Mouse (Mus musculus): Measurements from ENCODE around the gene Hist1h2ad. TPM values are rescaled to one million over a fixed set of nuclear protein-coding genes. Genes with fewer than 3 reads are reported as not detected.
"Not testable (repeated sequence)": the region's sequence is repeated elsewhere in the genome, so short reads cannot be mapped to it uniquely, and the experiment has no call there.

The Hist1h2ad gene
- polyA plus RNA-seq, 1 experiment from 2014 or later = 3.2 TPM

DNA sequence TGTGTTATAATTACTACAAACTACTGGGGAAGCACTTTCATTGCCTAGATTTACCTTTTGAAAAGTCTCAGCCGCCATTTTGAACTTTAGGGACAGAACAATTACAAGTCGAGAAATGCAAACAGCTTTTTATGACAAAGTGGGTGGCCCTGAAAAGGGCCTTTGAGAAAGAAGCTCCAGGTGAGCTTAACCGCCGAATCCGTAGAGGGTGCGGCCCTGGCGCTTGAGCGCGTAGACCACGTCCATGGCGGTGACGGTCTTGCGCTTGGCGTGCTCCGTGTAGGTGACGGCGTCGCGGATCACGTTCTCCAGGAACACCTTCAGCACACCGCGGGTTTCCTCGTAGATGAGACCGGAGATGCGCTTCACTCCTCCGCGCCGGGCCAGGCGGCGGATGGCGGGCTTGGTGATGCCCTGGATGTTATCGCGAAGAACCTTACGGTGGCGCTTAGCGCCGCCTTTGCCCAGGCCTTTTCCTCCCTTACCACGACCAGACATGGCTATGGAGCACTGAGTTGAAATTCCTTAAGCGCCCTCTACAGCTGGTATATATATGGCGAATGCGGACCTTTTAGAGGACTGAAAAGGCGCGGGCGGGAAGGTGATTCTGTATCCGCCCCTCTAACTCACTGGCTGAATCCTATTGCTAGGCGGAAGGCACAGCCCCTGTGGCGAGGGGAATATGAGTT, 22.9 kb upstream of the Hist1h2ad start, which contains the start of gene Hist1h4f:
Gene Hist1h4f (minus strand): TSS at position 503 of the 689 bp plus-strand sequence.
- WGBS = under 1% methylated on average over 47 of the region's 47 CpGs
- ATAC-seq (peak; percentile 87), DNase-seq (ENCODE audit: low spot score) (peak; percentile 97)
- H3K36me3 ChIP-seq (ENCODE audit: control insufficient read depth, insufficient read depth, low read length); H3K4me1 ChIP-seq (ENCODE audit: control insufficient read depth, insufficient read depth, low read length); H3K9me3 ChIP-seq (replicated peaks; ENCODE audit: control insufficient read depth, low read length); H3K27me3 ChIP-seq (replicated peaks; ENCODE audit: control insufficient read depth, insufficient read depth, low read length): not testable (repeated sequence)
- peak within 1 kb of the TSS; percentile 83 for H3K27ac ChIP-seq (ENCODE audit: low read depth, low read length)
- peak within 1 kb of the TSS; percentile 60 for H3K9ac ChIP-seq (ENCODE audit: low read length)
- H3K4me3 ChIP-seq (ENCODE audit: low read depth, low read length) = peak within 1 kb of the TSS; percentile 37
- peak within 1 kb of the TSS; percentile 54 for H3K4me2 ChIP-seq (ENCODE audit: low read length)

DNA sequence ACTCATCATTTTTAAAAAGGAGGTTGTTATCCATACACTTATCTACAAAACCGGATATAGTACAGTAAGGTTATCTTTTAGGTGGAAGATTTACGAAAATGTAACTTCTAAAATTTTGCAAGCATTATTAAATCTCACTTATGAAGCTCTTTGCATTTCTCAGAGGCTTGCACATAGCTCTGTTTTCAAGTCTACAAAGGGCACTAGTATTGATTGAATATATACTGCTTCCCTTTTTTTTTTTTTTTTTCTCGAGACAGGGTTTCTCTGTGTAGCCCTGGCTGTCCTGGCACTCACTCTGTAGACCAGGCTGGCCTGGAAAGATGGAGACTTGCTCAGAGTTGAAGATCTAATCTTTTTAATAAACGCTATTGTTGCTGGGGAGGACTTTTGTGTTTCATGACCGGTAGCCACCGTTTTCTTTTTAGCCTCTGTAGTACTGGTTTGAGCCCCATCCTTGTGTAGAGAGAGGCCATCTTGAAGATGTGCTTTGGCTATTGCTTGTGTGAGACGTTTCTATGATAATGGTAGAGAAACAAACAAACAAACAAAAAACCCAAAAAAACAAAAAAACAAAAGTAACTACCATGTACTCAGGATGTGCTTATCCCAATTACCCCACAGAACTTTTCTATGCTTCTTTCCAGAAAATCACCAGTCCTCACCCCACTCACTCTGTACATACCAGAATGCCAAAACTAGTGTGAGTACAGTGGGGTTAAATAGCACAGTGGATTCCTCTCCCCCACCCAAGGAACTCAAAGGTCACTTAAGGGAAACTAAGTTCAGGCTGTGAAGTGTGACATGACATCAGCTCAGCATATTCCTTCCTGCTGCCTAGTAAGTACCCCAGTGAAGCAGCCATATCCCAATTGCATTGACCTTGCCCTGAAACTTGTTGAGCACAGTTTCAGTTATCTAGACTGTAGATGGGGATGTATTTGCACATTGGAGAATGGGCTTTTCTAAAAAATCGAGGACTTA, 22.0 kb upstream of the Hist1h2ad start:
- peak overlapping the region; percentile 37 for H3K4me3 ChIP-seq (ENCODE audit: low read depth, low read length)
- 51% methylated on average over 8 of the region's 8 CpGs for WGBS
- H3K27ac ChIP-seq (ENCODE audit: low read depth, low read length) = peak overlapping the region; percentile 83
- H3K36me3 ChIP-seq (ENCODE audit: control insufficient read depth, insufficient read depth, low read length) = no peaks in the 10 kb centered on the region
- no peaks in the 10 kb centered on the region for H3K27me3 ChIP-seq (replicated peaks; ENCODE audit: control insufficient read depth, insufficient read depth, low read length)
- peak overlapping the region; percentile 60; the same call in 1 of the 2 replicates for H3K9ac ChIP-seq (ENCODE audit: low read length)
- ATAC-seq (no peak), DNase-seq (ENCODE audit: low spot score) (no peak)
- peak overlapping the region; percentile 54 for H3K4me2 ChIP-seq (ENCODE audit: low read length)
- no peaks in the 10 kb centered on the region for H3K9me3 ChIP-seq (replicated peaks; ENCODE audit: control insufficient read depth, low read length)
- peaks cover 12% of the 10 kb centered on the region; the same call in 1 of the 2 replicates for H3K4me1 ChIP-seq (ENCODE audit: control insufficient read depth, insufficient read depth, low read length)

DNA sequence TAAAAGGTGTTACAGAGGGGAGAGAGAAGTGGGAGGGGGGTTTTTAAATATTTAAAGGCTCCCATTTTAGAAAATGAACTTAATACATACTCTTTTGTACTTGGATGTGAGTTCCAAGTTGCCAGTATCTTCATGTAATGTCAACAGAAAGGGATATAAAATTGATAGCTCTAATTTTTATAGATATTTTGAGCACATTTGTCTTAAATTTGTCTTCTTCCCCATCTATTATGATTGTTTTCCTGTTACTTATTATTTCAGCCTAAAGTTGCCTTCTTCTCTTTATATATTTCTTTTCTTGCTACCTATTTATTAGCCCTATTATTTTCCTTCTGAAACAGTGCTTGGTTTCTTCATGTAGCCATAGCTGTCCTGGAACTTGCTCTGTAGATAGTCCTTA, 21.2 kb upstream of the Hist1h2ad start, which contains the start of gene Hist1h1d:
Gene Hist1h1d (plus strand): TSS at position 301 of the 400 bp plus-strand sequence.
- no peak for DNase-seq (ENCODE audit: low spot score)
- H3K36me3 ChIP-seq (ENCODE audit: control insufficient read depth, insufficient read depth, low read length) = no peaks in the 10 kb centered on the region
- no peaks in the 10 kb centered on the region for H3K9me3 ChIP-seq (replicated peaks; ENCODE audit: control insufficient read depth, low read length)
- H3K27me3 ChIP-seq (replicated peaks; ENCODE audit: control insufficient read depth, insufficient read depth, low read length) = no peaks in the 10 kb centered on the region
- peak within 1 kb of the TSS; percentile 94 for H3K4me2 ChIP-seq (ENCODE audit: low read length)
- H3K4me3 ChIP-seq (ENCODE audit: low read depth, low read length) = peak within 1 kb of the TSS; percentile 37; the same call in 1 of the 2 replicates
- H3K27ac ChIP-seq (ENCODE audit: low read depth, low read length) = peak within 1 kb of the TSS; percentile 95
- H3K4me1 ChIP-seq (ENCODE audit: control insufficient read depth, insufficient read depth, low read length) = peaks cover 12% of the 10 kb centered on the region; the same call in 1 of the 2 replicates
- no peak within 1 kb of the TSS; the same call in 1 of the 2 replicates for H3K9ac ChIP-seq (ENCODE audit: low read length)
- no peak for ATAC-seq

DNA sequence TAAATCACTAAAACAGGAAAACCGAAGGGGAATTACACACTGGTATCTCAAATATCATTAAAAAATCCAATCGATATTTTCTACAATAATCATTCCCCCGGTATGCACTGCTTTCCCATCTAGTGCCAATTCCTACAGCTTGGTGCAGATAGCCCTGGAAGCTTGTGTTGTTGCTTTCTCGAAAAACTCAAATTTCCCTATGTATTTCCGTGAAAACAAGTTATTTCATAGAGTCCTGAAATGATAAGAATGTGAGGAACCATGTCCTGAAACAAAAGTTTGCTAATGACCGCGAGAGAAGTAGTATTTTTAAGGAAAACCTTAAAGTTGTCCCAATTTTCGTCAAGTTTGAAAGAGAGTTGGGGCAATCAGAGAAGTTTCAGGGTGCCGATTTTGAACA, 19.8 kb upstream of the Hist1h2ad start:
- H3K36me3 ChIP-seq (ENCODE audit: control insufficient read depth, insufficient read depth, low read length) = no peaks in the 10 kb centered on the region
- peaks cover 12% of the 10 kb centered on the region; the same call in 1 of the 2 replicates for H3K4me1 ChIP-seq (ENCODE audit: control insufficient read depth, insufficient read depth, low read length)
- no peaks in the 10 kb centered on the region for H3K9me3 ChIP-seq (replicated peaks; ENCODE audit: control insufficient read depth, low read length)
- no peaks in the 10 kb centered on the region for H3K27me3 ChIP-seq (replicated peaks; ENCODE audit: control insufficient read depth, insufficient read depth, low read length)
- peak overlapping the region; percentile 88 for H3K9ac ChIP-seq (ENCODE audit: low read length)
- peak overlapping the region; percentile 53; the same call in 1 of the 2 replicates for H3K4me3 ChIP-seq (ENCODE audit: low read depth, low read length)
- 22% methylated on average over 9 of the region's 9 CpGs for WGBS
- peak overlapping the region; percentile 94 for H3K4me2 ChIP-seq (ENCODE audit: low read length)
- ATAC-seq (no peak), DNase-seq (ENCODE audit: low spot score) (no peak)
- peak overlapping the region; percentile 95 for H3K27ac ChIP-seq (ENCODE audit: low read depth, low read length)

DNA sequence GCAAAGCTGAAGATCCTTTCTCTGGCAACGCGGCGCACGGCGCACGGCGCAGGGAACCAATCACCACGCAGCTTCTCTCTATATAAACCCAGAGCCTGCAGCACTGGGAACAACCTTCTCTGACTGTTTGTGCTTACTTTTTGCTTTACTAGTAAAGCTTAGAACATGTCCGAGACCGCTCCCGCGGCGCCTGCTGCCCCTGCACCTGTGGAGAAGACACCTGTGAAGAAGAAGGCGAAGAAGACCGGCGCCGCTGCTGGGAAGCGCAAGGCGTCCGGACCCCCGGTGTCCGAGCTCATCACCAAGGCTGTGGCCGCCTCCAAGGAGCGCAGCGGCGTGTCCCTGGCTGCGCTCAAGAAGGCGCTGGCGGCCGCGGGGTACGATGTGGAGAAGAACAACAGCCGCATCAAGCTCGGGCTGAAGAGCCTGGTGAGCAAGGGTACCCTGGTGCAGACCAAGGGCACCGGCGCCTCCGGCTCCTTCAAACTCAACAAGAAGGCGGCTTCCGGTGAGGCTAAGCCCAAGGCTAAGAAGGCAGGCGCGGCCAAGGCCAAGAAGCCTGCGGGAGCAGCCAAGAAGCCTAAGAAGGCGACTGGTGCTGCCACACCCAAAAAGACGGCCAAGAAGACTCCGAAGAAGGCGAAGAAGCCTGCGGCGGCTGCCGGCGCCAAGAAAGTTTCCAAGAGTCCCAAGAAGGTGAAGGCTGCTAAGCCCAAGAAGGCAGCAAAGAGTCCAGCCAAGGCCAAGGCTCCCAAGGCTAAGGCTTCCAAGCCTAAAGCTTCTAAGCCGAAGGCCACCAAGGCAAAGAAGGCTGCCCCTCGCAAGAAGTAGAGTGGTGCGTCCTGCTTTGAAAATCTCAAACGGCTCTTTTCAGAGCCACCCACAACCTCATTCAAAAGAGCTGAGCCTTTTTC, 19.0 kb upstream of the Hist1h2ad start:
- no peaks in the 10 kb centered on the region for H3K27me3 ChIP-seq (replicated peaks; ENCODE audit: control insufficient read depth, insufficient read depth, low read length)
- WGBS = under 1% methylated on average over 52 of the region's 54 CpGs
- H3K4me2 ChIP-seq (ENCODE audit: low read length) = peak overlapping the region; percentile 94
- ATAC-seq = peak; percentile 86
- no peaks in the 10 kb centered on the region for H3K9me3 ChIP-seq (replicated peaks; ENCODE audit: control insufficient read depth, low read length)
- H3K27ac ChIP-seq (ENCODE audit: low read depth, low read length) = peak overlapping the region; percentile 95
- H3K4me1 ChIP-seq (ENCODE audit: control insufficient read depth, insufficient read depth, low read length) = peaks cover 12% of the 10 kb centered on the region; the same call in 1 of the 2 replicates
- peak overlapping the region; percentile 88 for H3K9ac ChIP-seq (ENCODE audit: low read length)
- DNase-seq (ENCODE audit: low spot score) = peak; percentile 94
- peak overlapping the region; percentile 53 for H3K4me3 ChIP-seq (ENCODE audit: low read depth, low read length)
- H3K36me3 ChIP-seq (ENCODE audit: control insufficient read depth, insufficient read depth, low read length) = no peaks in the 10 kb centered on the region

DNA sequence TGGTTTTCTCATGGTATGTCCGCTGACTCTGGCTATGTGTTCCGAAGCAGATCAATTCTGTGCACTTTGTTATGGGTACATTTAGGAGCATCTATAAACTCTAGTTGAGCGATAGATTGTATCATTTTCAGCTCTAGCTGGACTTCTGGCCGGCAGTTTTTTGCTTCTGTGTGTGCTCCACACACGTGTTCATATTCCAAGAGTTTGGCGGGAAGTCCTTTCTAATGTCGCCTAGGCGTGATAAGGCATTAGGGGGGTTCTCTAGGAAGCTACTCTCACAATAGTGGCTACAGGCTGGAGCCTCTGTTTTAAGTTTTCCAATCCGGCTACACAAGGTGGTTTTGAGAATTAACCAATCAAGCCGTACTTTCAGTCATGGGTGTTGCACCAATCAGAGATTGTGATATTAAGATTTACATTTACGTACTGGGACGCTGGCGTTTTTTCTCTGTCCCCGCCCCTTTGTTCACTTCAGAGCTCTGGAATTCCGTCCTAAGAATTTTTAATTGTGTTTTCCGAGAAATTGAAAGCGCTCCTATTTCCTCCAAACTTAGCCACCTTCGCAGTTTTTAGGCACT, 18.3 kb upstream of the Hist1h2ad start:
- ATAC-seq = peak; percentile 76
- WGBS = 0% methylated on average over 18 of the region's 18 CpGs
- Histone ChIP-seq H3K4me1 (ENCODE audit: control insufficient read depth, insufficient read depth, low read length) (0 out of 2 replicates have a peak, but pooled peaks cover 8% of the 10 kb centered on the region), H3K9me3 (replicated peaks; ENCODE audit: control insufficient read depth, low read length) (no peaks in the 10 kb centered on the region), H3K4me3 (ENCODE audit: low read depth, low read length) (peak overlapping the region; percentile 53), H3K36me3 (ENCODE audit: control insufficient read depth, insufficient read depth, low read length) (no peaks in the 10 kb centered on the region), H3K27ac (ENCODE audit: low read depth, low read length) (peak overlapping the region; percentile 95), H3K4me2 (ENCODE audit: low read length) (peak overlapping the region; percentile 94), H3K9ac (ENCODE audit: low read length) (peak overlapping the region; percentile 88), H3K27me3 (replicated peaks; ENCODE audit: control insufficient read depth, insufficient read depth, low read length) (no peaks in the 10 kb centered on the region)
- DNase-seq (ENCODE audit: low spot score) = peak; percentile 98

DNA sequence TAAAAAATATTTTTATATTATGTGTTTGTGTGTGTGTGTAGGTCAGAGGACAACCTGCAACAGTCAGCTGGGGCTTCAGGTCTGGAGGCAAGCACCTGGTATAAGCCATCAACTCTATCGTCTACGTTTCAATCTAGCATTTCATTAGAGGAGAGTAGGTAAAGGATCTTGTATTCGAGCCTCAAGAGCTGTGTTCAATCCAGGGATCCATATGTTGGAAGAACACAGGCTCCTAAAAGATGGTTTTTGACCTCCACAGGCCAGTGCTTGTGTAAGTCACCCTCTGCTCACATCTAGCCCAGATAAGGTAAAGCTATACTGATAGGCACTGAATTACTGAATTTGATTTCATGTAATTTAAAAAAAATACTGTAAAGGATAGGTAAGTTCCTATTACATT, 17.3 kb upstream of the Hist1h2ad start:
- 0 out of 2 replicates have a peak overlapping the region, but pooled peaks have one; percentile 22 for H3K27ac ChIP-seq (ENCODE audit: low read depth, low read length)
- no peak overlapping the region for H3K4me3 ChIP-seq (ENCODE audit: low read depth, low read length)
- WGBS = 68% methylated on average over 3 of the region's 3 CpGs
- ATAC-seq (no peak), DNase-seq (ENCODE audit: low spot score) (no peak)
- peak overlapping the region; percentile 94; the same call in 1 of the 2 replicates for H3K4me2 ChIP-seq (ENCODE audit: low read length)
- no peak overlapping the region for H3K9ac ChIP-seq (ENCODE audit: low read length)
- no peaks in the 10 kb centered on the region for H3K27me3 ChIP-seq (replicated peaks; ENCODE audit: control insufficient read depth, insufficient read depth, low read length)
- H3K9me3 ChIP-seq (replicated peaks; ENCODE audit: control insufficient read depth, low read length) = no peaks in the 10 kb centered on the region
- H3K4me1 ChIP-seq (ENCODE audit: control insufficient read depth, insufficient read depth, low read length) = 0 out of 2 replicates have a peak, but pooled peaks cover 8% of the 10 kb centered on the region
- no peaks in the 10 kb centered on the region for H3K36me3 ChIP-seq (ENCODE audit: control insufficient read depth, insufficient read depth, low read length)

Data from forebrain, embryonic 14.5 days (tissue).